8 mouse cellular contexts compared by ENCODE assay signal in the genomic region with DNA sequence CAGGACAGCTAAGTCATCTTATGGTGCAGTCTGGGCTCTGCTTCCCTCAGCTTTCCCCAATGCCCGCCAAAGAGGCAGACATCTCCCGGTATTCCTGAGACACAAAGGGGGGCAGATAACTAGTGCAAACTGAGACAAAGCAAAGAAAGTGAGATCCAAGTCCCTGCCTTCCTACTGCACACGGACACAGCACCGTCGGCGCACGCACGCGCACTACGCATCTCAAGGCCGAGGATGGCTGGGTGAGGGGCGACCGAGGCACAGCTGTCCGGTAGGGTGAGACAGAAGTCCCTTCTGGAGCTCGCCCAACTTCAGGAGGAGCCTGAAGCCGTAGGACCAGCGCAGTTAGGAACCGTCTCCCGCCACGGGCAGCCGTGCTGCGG. TPM values are rescaled to one million over a fixed set of nuclear protein-coding genes. Genes with fewer than 3 reads are reported as not detected.
DNase-seq lines count a peak whose midpoint lies in the region; ATAC-seq lines count a peak whose summit lies in the region.

No protein-coding gene starts in this region.

- H3K4me3 ChIP-seq in heart, embryonic 13.5 days, result peak overlapping the region; percentile 68
- H3K4me3 ChIP-seq in neural tube, embryonic 15.5 days (replicated peaks), result peak overlapping the region; percentile 95

- H3K9me3 ChIP-seq in heart, embryonic 13.5 days, result no peaks in the 10 kb centered on the region
- no peaks in the 10 kb centered on the region for H3K9me3 ChIP-seq in neural tube, embryonic 15.5 days (replicated peaks)

- ATAC-seq in heart, embryonic 13.5 days (ENCODE audit: extremely low read depth, insufficient number of reproducible peaks, low FRiP score, low TSS enrichment), result peak; percentile 60
- peak; percentile 91 for ATAC-seq in neural tube, embryonic 15.5 days (ENCODE audit: low FRiP score)

- peaks cover 40% of the 10 kb centered on the region for H3K36me3 ChIP-seq in heart, embryonic 13.5 days
- peaks cover 22% of the 10 kb centered on the region for H3K36me3 ChIP-seq in neural tube, embryonic 15.5 days

- DNase-seq in CD4-positive, CD25-positive, alpha-beta regulatory T cell, adult 2 months (ENCODE audit: low read depth, low spot score), result peak; percentile 83
- peak; percentile 40 for DNase-seq in MEL-GATA-1-ER (ENCODE audit: extremely low read depth, low read depth)
- DNase-seq in embryo, embryonic 11.5 days (ENCODE audit: low read depth, low spot score), result peak; percentile 65
- peak; percentile 54 to 81 for DNase-seq in kidney, postnatal 36 days
- DNase-seq in lung, adult 18-20 months, result peak; percentile 63 to 68
- no peak for DNase-seq in T-cell, adult 2 months (ENCODE audit: low spot score)

- H3K4me1 ChIP-seq in heart, embryonic 13.5 days, result peaks cover 26% of the 10 kb centered on the region
- peaks cover 30% of the 10 kb centered on the region for H3K4me1 ChIP-seq in neural tube, embryonic 15.5 days

- peak overlapping the region; percentile 90 for H3K9ac ChIP-seq in heart, embryonic 13.5 days
- H3K9ac ChIP-seq in neural tube, embryonic 15.5 days (replicated peaks), result peak overlapping the region; percentile 96

- under 1% methylated on average over 22 of the region's 22 CpGs for WGBS in heart, embryonic 13.5 days
- under 1% methylated on average over 22 of the region's 22 CpGs for WGBS in neural tube, embryonic 15.5 days

- peak overlapping the region; percentile 85 for H3K4me2 ChIP-seq in heart, embryonic 13.5 days
- H3K4me2 ChIP-seq in neural tube, embryonic 15.5 days, result peak overlapping the region; percentile 92

- H3K27me3 ChIP-seq in heart, embryonic 13.5 days (replicated peaks), result no peaks in the 10 kb centered on the region
- H3K27me3 ChIP-seq in neural tube, embryonic 15.5 days (replicated peaks), result no peaks in the 10 kb centered on the region

- peak overlapping the region; percentile 95 for H3K27ac ChIP-seq in heart, embryonic 13.5 days (replicated peaks)
- H3K27ac ChIP-seq in neural tube, embryonic 15.5 days (replicated peaks), result peak overlapping the region; percentile 97

RNA-seq across cellular contexts. Expression of gene Ahsa2, which starts 0.5 kb away (rescaled TPM):
- 52.6 and 58.6 TPM in 2 replicates for polyA plus RNA-seq in heart, embryonic 13.5 days (2015; fragmentation: Nextera tagmentation; extraction: Ambion mirVana)
- 85.7 and 93.8 TPM in 2 replicates for polyA plus RNA-seq in neural tube, embryonic 15.5 days (2015; fragmentation: Nextera tagmentation; extraction: Ambion mirVana)

RNA-seq across cellular contexts. Expression of gene 1700093K21Rik, which starts 23.6 kb away (rescaled TPM):
- polyA plus RNA-seq in heart, embryonic 13.5 days (2015; fragmentation: Nextera tagmentation; extraction: Ambion mirVana), result not detected in 2 replicates
- polyA plus RNA-seq in neural tube, embryonic 15.5 days (2015; fragmentation: Nextera tagmentation; extraction: Ambion mirVana), result not detected in 2 replicates
